Mouse (Mus musculus) MEL (cell line): ENCODE data around the gene Ctsf. TPM values are rescaled to one million over a fixed set of nuclear protein-coding genes. Genes with fewer than 3 reads are reported as not detected.
A peak's percentile ranks its signal among the peaks of the same experiment; 100 is the strongest.
"Not testable (repeated sequence)": the region's sequence is repeated elsewhere in the genome, so short reads cannot be mapped to it uniquely, and the experiment has no call there.

Source experiments
- DNase-seq: peaks from one replicate; pipeline ENCODE4 v3.0.0; 2011; ENCODE audit warnings: low read depth, low spot score
- H3K27ac ChIP-seq: 2 replicates; pipeline ENCODE4 v1.5.1; 2012; ENCODE audit warnings: low read depth, mild to moderate bottlenecking, control low read depth, low read length, moderate library complexity; ENCODE audit not compliant: control insufficient read depth
- H3K27me3 ChIP-seq, 2 experiments: fragments of 150-350 bp in 1 of 2; sonication (generic) in 1 of 2; 2 replicates each; pipeline ENCODE4 v1.6.1; 2012; ENCODE audit warnings: low read length in 2 of 2, mild to moderate bottlenecking in 2 of 2, improper control_type of control experiment in 1 of 2, moderate library complexity in 1 of 2; ENCODE audit not compliant: insufficient read depth in 2 of 2, control insufficient read depth in 1 of 2
- H3K36me3 ChIP-seq, 2 experiments: 2 replicates each; pipeline ENCODE4 v1.6.1; 2012 to 2014; ENCODE audit warnings: low read length in 2 of 2, improper control_type of control experiment in 1 of 2, inconsistent platforms in 1 of 2, mild to moderate bottlenecking in 1 of 2; ENCODE audit not compliant: insufficient read depth in 2 of 2, control insufficient read depth in 1 of 2
- H3K4me1 ChIP-seq, 2 experiments: fragments of 150-350 bp in 1 of 2; sonication (generic) in 1 of 2; 2 replicates each; pipeline ENCODE4 v1.6.1; 2012; ENCODE audit warnings: low read length in 2 of 2, improper control_type of control experiment in 1 of 2, mild to moderate bottlenecking in 1 of 2; ENCODE audit not compliant: insufficient read depth in 2 of 2, control insufficient read depth in 1 of 2
- H3K4me3 ChIP-seq, 2 experiments: fragments of 150-350 bp in 1 of 2; sonication (generic) in 1 of 2; 2 replicates each; pipeline ENCODE4 v1.5.1; 2012; ENCODE audit warnings: low read depth in 2 of 2, low read length in 2 of 2, mild to moderate bottlenecking in 2 of 2, moderate library complexity in 2 of 2, control low read depth in 1 of 2, improper control_type of control experiment in 1 of 2; ENCODE audit not compliant: control insufficient read depth in 1 of 2, insufficient read depth in 1 of 2
- H3K79me2 ChIP-seq: 2 replicates; pipeline ENCODE4 v1.6.1; 2012; ENCODE audit warnings: mild to moderate bottlenecking, low read length, moderate library complexity; ENCODE audit not compliant: control insufficient read depth, poor library complexity, insufficient read depth
- H3K9ac ChIP-seq: 2 replicates; pipeline ENCODE4 v1.6.1; 2012; ENCODE audit warnings: low read depth, mild to moderate bottlenecking, control low read depth, low read length, moderate library complexity; ENCODE audit not compliant: control insufficient read depth, poor library complexity, severe bottlenecking
- H3K9me3 ChIP-seq: fragments of 150-350 bp; sonication (generic); replicated peaks from 2 replicates; pipeline ENCODE4 v1.6.1; 2012; ENCODE audit warnings: mild to moderate bottlenecking, low read length, improper control_type of control experiment, moderate library complexity; ENCODE audit not compliant: insufficient read depth
- CHD2 ChIP-seq: IDR thresholded peaks from 2 replicates; pipeline ENCODE4 v1.6.1; 2011; ENCODE audit warnings: low read length, improper control_type of control experiment
- CTCF ChIP-seq, 3 experiments: IDR thresholded peaks in 2 of 3; conservative IDR thresholded peaks in 1 of 3; 2 replicates each; pipeline ENCODE4 v1.5.1; 2011 to 2012; ENCODE audit warnings: low read length in 3 of 3, low read depth in 2 of 3, mild to moderate bottlenecking in 2 of 3, improper control_type of control experiment in 1 of 3, inconsistent platforms in 1 of 3, mixed read lengths in 1 of 3, moderate library complexity in 1 of 3; ENCODE audit not compliant: control insufficient read depth in 1 of 3, insufficient read depth in 1 of 3, poor library complexity in 1 of 3, severe bottlenecking in 1 of 3
- ELF1 ChIP-seq: IDR thresholded peaks from 2 replicates; pipeline ENCODE4 v1.6.1; 2014; ENCODE audit warnings: low read depth, mild to moderate bottlenecking, inconsistent platforms, low read length, improper control_type of control experiment, moderate library complexity
- EP300 ChIP-seq, 2 experiments: IDR thresholded peaks; 2 replicates each; pipeline ENCODE4 v1.6.1; 2011; ENCODE audit warnings: improper control_type of control experiment in 2 of 2, low read length in 2 of 2, low read depth in 1 of 2, mild to moderate bottlenecking in 1 of 2
- ETS1 ChIP-seq: IDR thresholded peaks from 2 replicates; pipeline ENCODE4 v1.6.1; 2012; ENCODE audit warnings: low read depth, mild to moderate bottlenecking, inconsistent platforms, low read length, improper control_type of control experiment, moderate library complexity
- GABPA ChIP-seq: IDR thresholded peaks from 2 replicates; pipeline ENCODE4 v1.6.1; 2012; ENCODE audit warnings: low read depth, mild to moderate bottlenecking, inconsistent platforms, low read length, improper control_type of control experiment, moderate library complexity
- JUND ChIP-seq: IDR thresholded peaks from 2 replicates; pipeline ENCODE4 v1.6.1; 2011; ENCODE audit warnings: low read depth, mild to moderate bottlenecking, improper control_type of control experiment, low read length
- MAFK ChIP-seq: IDR thresholded peaks from 2 replicates; pipeline ENCODE4 v1.6.1; 2011; ENCODE audit warnings: low read depth, mild to moderate bottlenecking, low read length, improper control_type of control experiment, borderline replicate concordance
- MAX ChIP-seq: IDR thresholded peaks from 2 replicates; pipeline ENCODE4 v1.6.1; 2011; ENCODE audit warnings: low read length, improper control_type of control experiment
- MEF2A ChIP-seq: IDR thresholded peaks from 2 replicates; pipeline ENCODE4 v1.6.1; 2014; ENCODE audit warnings: low read depth, mild to moderate bottlenecking, inconsistent platforms, low read length, improper control_type of control experiment; ENCODE audit not compliant: poor library complexity, insufficient replicate concordance, severe bottlenecking; ENCODE audit errors: extremely low read depth
- MXI1 ChIP-seq: IDR thresholded peaks from 2 replicates; pipeline ENCODE4 v1.6.1; 2011; ENCODE audit warnings: mild to moderate bottlenecking, low read depth, low read length, improper control_type of control experiment
- NRF1 ChIP-seq: IDR thresholded peaks from 2 replicates; pipeline ENCODE4 v1.6.1; 2014; ENCODE audit warnings: low read depth, mild to moderate bottlenecking, inconsistent platforms, low read length, improper control_type of control experiment, moderate library complexity; ENCODE audit not compliant: poor library complexity, insufficient read depth, severe bottlenecking
- SIN3A ChIP-seq: IDR thresholded peaks from 2 replicates; pipeline ENCODE4 v1.6.1; 2012; ENCODE audit warnings: low read length, improper control_type of control experiment, inconsistent platforms
- TCF12 ChIP-seq: IDR thresholded peaks from 2 replicates; pipeline ENCODE4 v1.6.1; 2014; ENCODE audit warnings: low read depth, mild to moderate bottlenecking, inconsistent platforms, low read length, improper control_type of control experiment, moderate library complexity
- USF2 ChIP-seq, 2 experiments: IDR thresholded peaks; 2 replicates each; pipeline ENCODE4 v1.6.1; 2011 to 2012; ENCODE audit warnings: improper control_type of control experiment in 2 of 2, low read length in 2 of 2, borderline replicate concordance in 1 of 2, inconsistent platforms in 1 of 2, low read depth in 1 of 2, mild to moderate bottlenecking in 1 of 2; ENCODE audit not compliant: insufficient read depth in 1 of 2
- ZC3H11A ChIP-seq: IDR thresholded peaks from 2 replicates; pipeline ENCODE4 v1.6.1; 2012; ENCODE audit warnings: low read depth, mild to moderate bottlenecking, inconsistent platforms, low read length, improper control_type of control experiment
- ZKSCAN1 ChIP-seq: IDR thresholded peaks from 2 replicates; pipeline ENCODE4 v1.6.1; 2012; ENCODE audit warnings: low read depth, mild to moderate bottlenecking, inconsistent platforms, low read length, improper control_type of control experiment, moderate library complexity
- ZMIZ1 ChIP-seq: IDR thresholded peaks from 2 replicates; pipeline ENCODE4 v1.6.1; 2012; ENCODE audit warnings: low read depth, mild to moderate bottlenecking, inconsistent platforms, low read length, improper control_type of control experiment, moderate library complexity
- polyA plus RNA-seq, 2 experiments: library from polyadenylated mRNA; stranded (reverse) in 1 of 2; unstranded in 1 of 2; fragments of >175 nt in 1 of 2; fragments of >200 nt in 1 of 2; gene quantifications; 2 replicates each; pipeline versions ENCODE4 v1.2.1 to v1.2.4; 2012; ENCODE audit warnings: low replicate concordance in 2 of 2, low read depth in 1 of 2; ENCODE audit not compliant: insufficient read length in 2 of 2, insufficient read depth in 1 of 2, missing spikeins in 1 of 2
- total RNA-seq: library from RNA; depleted of rRNA; stranded (reverse); fragments of 300-350 nt; gene quantifications from 2 replicates; pipeline ENCODE4 v1.2.3, GENCODE M21; 2012

Ctsf gene
- total and polyA plus RNA-seq, 3 experiments, result not detected

DNA sequence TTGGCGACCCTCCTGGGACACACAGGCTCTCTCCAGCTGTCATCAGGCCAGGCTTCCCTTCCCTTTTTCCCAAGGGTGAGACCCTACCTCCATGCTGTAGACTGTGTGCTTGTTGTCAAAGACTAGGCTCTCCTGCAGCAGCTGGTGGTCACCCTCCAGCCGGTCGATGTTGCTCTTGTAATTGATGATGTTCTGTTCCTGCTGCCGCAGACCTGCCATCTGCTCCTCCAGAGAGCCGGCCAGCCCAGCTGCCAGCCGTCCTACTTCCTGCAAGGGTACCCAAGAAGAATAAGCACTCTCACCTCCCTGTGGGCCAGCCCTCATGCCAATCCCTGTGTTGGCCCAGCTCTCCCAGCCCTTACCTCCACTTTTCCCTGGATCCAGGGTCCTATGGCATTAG is 8.1 kb downstream of the Ctsf start:
- TF ChIP-seq ZKSCAN1, result no peak
- TF ChIP-seq MAFK, result no peak
- no peak for TF ChIP-seq EP300 (IDR thresholded peaks at IDR 0.05; ENCODE audit: low read depth in 1 of 2, low read length in 2 of 2)
- TF ChIP-seq TCF12, result no peak
- H3K27ac ChIP-seq, result no peak overlapping the region
- H3K9me3 ChIP-seq, result no peaks in the 10 kb centered on the region
- no peak overlapping the region for H3K4me3 ChIP-seq
- H3K4me1 ChIP-seq, result peaks cover 0 to 5% of the 10 kb centered on the region in 2 experiments; a peak in 1 of 4 replicates
- no peaks in the 10 kb centered on the region for H3K79me2 ChIP-seq
- no peaks in the 10 kb centered on the region for H3K36me3 ChIP-seq
- H3K9ac ChIP-seq, result no peak overlapping the region
- no peak for DNase-seq
- H3K27me3 ChIP-seq, result no peaks in the 10 kb centered on the region; a peak in 1 of 4 replicates

DNA sequence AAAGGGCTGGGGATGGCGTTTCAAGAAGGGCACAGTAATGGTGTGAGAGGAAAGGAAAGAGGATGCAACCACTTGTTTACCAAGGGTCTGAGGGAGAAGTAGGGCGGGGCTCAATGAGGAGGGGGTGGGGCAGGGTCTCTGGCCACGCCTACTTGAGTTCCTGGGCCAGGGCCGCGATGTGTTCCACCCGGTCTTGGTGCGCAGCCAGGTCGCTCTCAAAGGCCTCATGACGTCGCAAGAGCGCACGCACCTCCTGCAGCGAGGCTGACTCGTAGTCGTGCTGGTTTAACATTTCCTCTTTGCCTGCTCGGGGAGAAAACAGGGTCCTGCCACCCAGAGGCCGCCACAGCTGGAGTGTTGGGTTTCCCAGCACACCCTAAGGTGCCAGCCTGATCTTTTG is 10.2 kb downstream of the Ctsf start:
- peak; percentile 81 for DNase-seq
- Histone ChIP-seq H3K4me3 (peak overlapping the region; percentile 11 to 35; a peak in 3 of 4 replicates), H3K9me3 (no peaks in the 10 kb centered on the region), H3K27ac (no peak overlapping the region), H3K79me2 (no peaks in the 10 kb centered on the region), H3K36me3 (no peaks in the 10 kb centered on the region), H3K4me1 (no peaks in the 10 kb centered on the region), H3K27me3 (no peaks in the 10 kb centered on the region; a peak in 1 of 4 replicates), H3K9ac (peak overlapping the region; percentile 21)
- TF ChIP-seq NRF1 (0 out of 2 replicates have a peak, but pooled peaks have one; percentile 38), ZC3H11A (no peak), MAX (no peak), ETS1 (0 out of 2 replicates have a peak, but pooled peaks have one; percentile 9)

DNA sequence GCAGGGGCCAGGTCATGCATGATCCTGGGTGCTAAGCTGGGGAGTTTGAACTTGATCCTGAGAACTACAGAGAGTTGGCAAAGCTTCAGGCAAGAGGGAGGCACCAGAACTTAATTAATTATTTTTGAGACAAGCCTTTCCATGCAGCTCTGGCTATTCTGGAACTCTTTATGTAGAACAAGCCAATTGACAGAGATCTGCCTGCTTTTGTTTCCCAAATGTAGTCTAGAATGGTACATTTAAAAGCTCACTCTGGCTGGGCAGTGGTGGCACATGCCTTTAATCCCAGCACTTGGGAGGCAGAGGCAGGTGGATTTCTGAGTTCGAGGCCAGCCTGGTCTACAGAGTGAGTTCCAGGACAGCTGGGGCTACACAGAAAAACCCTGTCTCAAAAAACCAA is 19.7 kb downstream of the Ctsf start:
- not testable (repeated sequence) for H3K27me3 ChIP-seq, H3K4me3 ChIP-seq

DNA sequence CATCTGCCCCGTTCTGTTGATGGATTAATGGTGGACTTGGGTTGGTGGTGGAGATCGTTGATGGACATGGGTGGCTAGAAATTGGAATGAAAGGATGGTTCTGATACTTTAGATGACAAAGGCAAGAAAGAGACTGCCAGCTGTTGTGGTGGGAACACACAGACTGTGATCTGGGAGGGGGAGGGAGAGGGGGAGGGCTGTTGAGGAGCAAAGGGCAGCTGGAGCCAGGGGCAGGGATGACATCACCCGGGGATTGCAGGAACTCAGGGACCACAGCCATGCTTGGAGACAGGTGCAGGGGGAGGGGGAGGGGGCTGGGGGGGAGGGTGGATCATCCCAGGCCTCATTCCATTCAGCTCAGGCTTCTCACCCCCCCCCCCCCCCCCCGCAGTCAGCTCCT is 21.3 kb downstream of the Ctsf start:
- H3K9me3 ChIP-seq, result no peaks in the 10 kb centered on the region
- H3K79me2 ChIP-seq, result peaks cover 16% of the 10 kb centered on the region
- H3K27me3 ChIP-seq, result no peaks in the 10 kb centered on the region; a peak in 1 of 4 replicates
- TF ChIP-seq MEF2A (no peak), USF2 (IDR thresholded peaks at IDR 0.05; ENCODE audit: borderline replicate concordance in 1 of 2, insufficient read depth in 1 of 2, low read depth in 1 of 2, low read length in 2 of 2) (no peak), SIN3A (no peak), JUND (no peak), ZMIZ1 (no peak), CTCF (IDR thresholded peaks at IDR 0.05 in 2 of 3, conservative IDR thresholded peaks at IDR 0.05 in 1 of 3; ENCODE audit: control insufficient read depth in 1 of 3, insufficient read depth in 1 of 3, low read depth in 2 of 3, low read length in 3 of 3, poor library complexity in 1 of 3, severe bottlenecking in 1 of 3) (no peak), ELF1 (no peak), CHD2 (no peak), ZKSCAN1 (no peak), MXI1 (no peak), MAFK (no peak), NRF1 (no peak), EP300 (IDR thresholded peaks at IDR 0.05; ENCODE audit: low read depth in 1 of 2, low read length in 2 of 2) (no peak), GABPA (no peak)
- H3K4me1 ChIP-seq, result peaks cover 0 to 17% of the 10 kb centered on the region in 2 experiments; a peak in 2 of 4 replicates
- H3K4me3 ChIP-seq, result no peak overlapping the region
- H3K9ac ChIP-seq, result no peak overlapping the region
- no peak overlapping the region for H3K27ac ChIP-seq
- H3K36me3 ChIP-seq, result peaks cover 0 to 9% of the 10 kb centered on the region in 2 experiments; a peak in 2 of 4 replicates
- no peak for DNase-seq

More for the DNA sequence above, 19.7 kb downstream of the Ctsf start:
- H3K9ac ChIP-seq, DNase-seq, H3K36me3 ChIP-seq, H3K27ac ChIP-seq, H3K9me3 ChIP-seq, H3K79me2 ChIP-seq: not testable (repeated sequence)
- H3K4me1 ChIP-seq, result peaks cover 0 to 10% of the 10 kb centered on the region in 2 experiments; a peak in 2 of 4 replicates
